Mouse (Mus musculus): ENCODE measurements at regions not wholly inside any gene's neighbourhood (a gene's known extent, or its start where the extent isn't known, plus 50 kb on each side); places are given as distances from the start of the nearest gene placed in this dataset.

DNA sequence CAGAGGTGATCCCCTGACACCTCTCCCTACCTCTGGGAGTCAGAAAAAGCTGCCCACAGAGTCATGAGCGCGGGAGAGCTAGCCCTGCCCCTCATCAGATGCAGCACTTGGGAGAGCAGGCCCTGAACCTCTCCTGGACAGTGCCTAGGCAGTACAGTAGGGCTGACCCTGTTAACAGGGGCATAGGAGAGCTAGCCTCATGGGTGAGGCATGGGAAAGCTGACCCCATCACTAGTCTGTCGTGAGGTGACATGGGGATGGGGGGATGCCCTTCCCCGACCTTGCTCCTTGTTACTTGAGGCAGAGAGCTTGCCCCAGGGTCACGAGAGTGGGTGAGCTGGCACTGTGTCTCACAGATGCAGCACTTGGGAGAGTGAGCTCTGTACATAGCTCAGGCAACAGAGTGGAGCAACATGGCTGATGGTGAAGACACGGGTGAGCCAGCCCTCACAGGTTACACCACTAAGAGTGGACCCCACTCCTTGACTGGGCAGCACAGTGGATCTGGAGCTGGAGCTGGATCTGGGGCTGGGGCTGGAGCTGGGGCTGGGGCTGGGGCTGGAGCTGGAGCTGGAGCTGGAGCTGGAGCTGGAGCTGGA is 225.5 kb upstream of the Krr1 start:
- no peak for TF ChIP-seq CTCF (IDR thresholded peaks at IDR 0.05; ENCODE audit: extremely low read depth, insufficient read length, insufficient replicate concordance, low read depth, low read length)
- no peak for TF ChIP-seq POLR2A (IDR thresholded peaks at IDR 0.05; ENCODE audit: low read depth, low read length)

All from small intestine, adult 2 months (tissue).